Mouse (Mus musculus) heart, embryonic 12.5 days (tissue): ENCODE measurements around the gene Wdfy2. TPM values are rescaled to one million over a fixed set of nuclear protein-coding genes. Genes with fewer than 3 reads are reported as not detected.
A peak's percentile ranks its signal among the peaks of the same experiment; 100 is the strongest.

Experiments
- ATAC-seq: fragments of 200-750 bp; cut with Nextera tagmentation; 2 replicates; pipeline ENCODE4 v1.8.0; 2017; ENCODE audit warnings: moderate TSS enrichment, moderate library complexity; ENCODE audit not compliant: insufficient number of reproducible peaks, low FRiP score
- H3K27ac ChIP-seq: fragments of 300-500 bp; sonication (generic); 2 replicates; pipeline ENCODE4 v1.5.1; 2016; ENCODE audit warnings: mild to moderate bottlenecking, moderate library complexity; ENCODE audit not compliant: poor library complexity, severe bottlenecking
- H3K27me3 ChIP-seq: fragments of 300-500 bp; sonication (generic); replicated peaks from 2 replicates; pipeline ENCODE4 v1.6.1; 2016; ENCODE audit warnings: mild to moderate bottlenecking, moderate library complexity
- H3K36me3 ChIP-seq: fragments of 300-500 bp; sonication (generic); 2 replicates; pipeline ENCODE4 v1.6.1; 2016; ENCODE audit warnings: mild to moderate bottlenecking, moderate library complexity
- H3K4me1 ChIP-seq: fragments of 300-500 bp; sonication (generic); replicated peaks from 2 replicates; pipeline ENCODE4 v1.6.1; 2016; ENCODE audit warnings: mild to moderate bottlenecking
- H3K4me2 ChIP-seq: fragments of 300-500 bp; sonication (generic); 2 replicates; pipeline ENCODE4 v1.6.1; 2016; ENCODE audit warnings: mild to moderate bottlenecking, moderate library complexity
- H3K4me3 ChIP-seq: fragments of 300-500 bp; sonication (generic); 2 replicates; pipeline ENCODE4 v1.5.1; 2016; ENCODE audit warnings: mild to moderate bottlenecking
- H3K9ac ChIP-seq: fragments of 300-500 bp; sonication (generic); 2 replicates; pipeline ENCODE4 v1.6.1; 2016; ENCODE audit warnings: mild to moderate bottlenecking, moderate library complexity
- H3K9me3 ChIP-seq: fragments of 300-500 bp; sonication (generic); replicated peaks from 2 replicates; pipeline ENCODE4 v1.6.1; 2016; ENCODE audit warnings: mild to moderate bottlenecking, moderate library complexity
- WGBS: fragments of 180-500 bp; shearing (Covaris S2); methylation state at CpG from one replicate; pipeline ENCODE4 v1.1.7; 2016; 5-methylcytosine and 5-hydroxymethylcytosine counted together
- microRNA-seq: library from miRNA; unstranded; fragments of <30 nt; microRNA quantifications from one replicate; pipeline ENCODE4, GENCODE M21; 2017
- polyA plus RNA-seq: library from polyadenylated mRNA; unstranded; fragments of >200 nt; fragmentation: Nextera tagmentation; extraction: Ambion mirVana; gene quantifications from 2 replicates; pipeline ENCODE4 v1.2.1, GENCODE M21; 2016

Wdfy2 gene
- polyA plus RNA-seq, 1 experiment from 2014 or later: 8.9 TPM

GRCm38 (mm10) chr14:62975046-62975445 lies 137.6 kb downstream of the Wdfy2 start:
- H3K4me2 ChIP-seq: peak overlapping the region; percentile 41
- no peak overlapping the region for H3K4me3 ChIP-seq
- H3K36me3 ChIP-seq: no peaks in the 10 kb centered on the region
- H3K9me3 ChIP-seq: no peaks in the 10 kb centered on the region
- H3K9ac ChIP-seq: no peak overlapping the region
- 13% methylated on average over 5 of the region's 5 CpGs for WGBS
- H3K27me3 ChIP-seq: no peaks in the 10 kb centered on the region; the same call in 1 of the 2 replicates
- H3K4me1 ChIP-seq: no peaks in the 10 kb centered on the region
- ATAC-seq: no peak
- H3K27ac ChIP-seq: no peak overlapping the region

- Histone ChIP-seq H3K9ac (no peak overlapping the region), H3K27ac (no peak overlapping the region), H3K27me3 (no peaks in the 10 kb centered on the region; the same call in 1 of the 2 replicates), H3K9me3 (no peaks in the 10 kb centered on the region), H3K4me3 (no peak overlapping the region), H3K36me3 (no peaks in the 10 kb centered on the region), H3K4me2 (no peak overlapping the region), H3K4me1 (no peaks in the 10 kb centered on the region)
- ATAC-seq: no peak
- WGBS: 68% methylated on average over 1 of the region's 1 CpGs
Measured at GRCm38 (mm10) chr14:62979815-62980214, 142.3 kb downstream of the Wdfy2 start.

GRCm38 (mm10) chr14:62984410-62984809 lies 146.9 kb downstream of the Wdfy2 start, which contains the start of gene Defb48:
Gene Defb48 (minus strand): TSS chr14:62984510.
- H3K27me3 ChIP-seq: no peaks in the 10 kb centered on the region
- 56% methylated on average over 1 of the region's 1 CpGs for WGBS
- H3K4me1 ChIP-seq: no peaks in the 10 kb centered on the region
- no peaks in the 10 kb centered on the region; the same call in 1 of the 2 replicates for H3K9me3 ChIP-seq
- H3K9ac ChIP-seq: no peak within 1 kb of the TSS
- no peak within 1 kb of the TSS for H3K27ac ChIP-seq
- no peak within 1 kb of the TSS for H3K4me2 ChIP-seq
- no peak within 1 kb of the TSS for H3K4me3 ChIP-seq
- no peak for ATAC-seq
- no peaks in the 10 kb centered on the region for H3K36me3 ChIP-seq

GRCm38 (mm10) chr14:62991271-62991670 lies 153.8 kb downstream of the Wdfy2 start:
- Histone ChIP-seq H3K4me2 (no peak overlapping the region), H3K4me1 (peaks cover 7% of the 10 kb centered on the region), H3K9ac (no peak overlapping the region), H3K36me3 (no peaks in the 10 kb centered on the region), H3K4me3 (no peak overlapping the region), H3K27me3 (no peaks in the 10 kb centered on the region), H3K9me3 (no peaks in the 10 kb centered on the region; the same call in 1 of the 2 replicates), H3K27ac (no peak overlapping the region)
- WGBS: 43% methylated on average over 3 of the region's 3 CpGs
- ATAC-seq: no peak; the same call in 1 of the 2 replicates

GRCm38 (mm10) chr14:62991849-62992510 lies 154.5 kb downstream of the Wdfy2 start:
- WGBS: 64% methylated on average over 7 of the region's 7 CpGs
- no peak overlapping the region for H3K4me2 ChIP-seq
- no peaks in the 10 kb centered on the region; the same call in 1 of the 2 replicates for H3K9me3 ChIP-seq
- no peak for ATAC-seq
- no peak overlapping the region for H3K9ac ChIP-seq
- no peaks in the 10 kb centered on the region for H3K27me3 ChIP-seq
- H3K36me3 ChIP-seq: no peaks in the 10 kb centered on the region
- H3K4me3 ChIP-seq: no peak overlapping the region
- peaks cover 7% of the 10 kb centered on the region for H3K4me1 ChIP-seq
- H3K27ac ChIP-seq: no peak overlapping the region

- H3K27ac ChIP-seq: no peak within 1 kb of the TSS
- no peaks in the 10 kb centered on the region for H3K36me3 ChIP-seq
- 86% methylated on average over 8 of the region's 8 CpGs for WGBS
- H3K4me1 ChIP-seq: peaks cover 7% of the 10 kb centered on the region
- no peak within 1 kb of the TSS for H3K4me2 ChIP-seq
- ATAC-seq: no peak
- H3K9me3 ChIP-seq: no peaks in the 10 kb centered on the region
- no peak within 1 kb of the TSS for H3K9ac ChIP-seq
- H3K4me3 ChIP-seq: no peak within 1 kb of the TSS
- H3K27me3 ChIP-seq: peaks cover 7% of the 10 kb centered on the region; the same call in 1 of the 2 replicates
Measured at GRCm38 (mm10) chr14:62997777-62998176, 160.3 kb downstream of the Wdfy2 start, which contains the start of gene Defb47. Gene Defb47 (plus strand): TSS chr14:62998077.

GRCm38 (mm10) chr14:62998977-62999376 lies 161.5 kb downstream of the Wdfy2 start:
- Histone ChIP-seq H3K4me2 (no peak overlapping the region), H3K9ac (no peak overlapping the region), H3K27me3 (peaks cover 7% of the 10 kb centered on the region; the same call in 1 of the 2 replicates), H3K36me3 (no peaks in the 10 kb centered on the region), H3K9me3 (no peaks in the 10 kb centered on the region), H3K27ac (no peak overlapping the region), H3K4me3 (no peak overlapping the region), H3K4me1 (peaks cover 12% of the 10 kb centered on the region)
- 82% methylated on average over 4 of the region's 4 CpGs for WGBS
- ATAC-seq: no peak

- H3K9ac ChIP-seq: no peak overlapping the region
- H3K4me2 ChIP-seq: no peak overlapping the region
- H3K9me3 ChIP-seq: no peaks in the 10 kb centered on the region
- H3K27ac ChIP-seq: no peak overlapping the region
- peaks cover 7% of the 10 kb centered on the region; the same call in 1 of the 2 replicates for H3K27me3 ChIP-seq
- H3K4me1 ChIP-seq: peaks cover 12% of the 10 kb centered on the region
- WGBS: 34% methylated on average over 2 of the region's 2 CpGs
- no peak for ATAC-seq
- no peak overlapping the region for H3K4me3 ChIP-seq
- no peaks in the 10 kb centered on the region for H3K36me3 ChIP-seq
Measured at GRCm38 (mm10) chr14:63002588-63002987, 165.1 kb downstream of the Wdfy2 start.

Small RNA genes lying within 50 kb of the gene (microRNA-seq; reads per million reads assigned to microRNA genes)
- gene Mir6541 (not detected), gene Mir8098 (1.4 reads per million)

Other genes starting within 250 kb of the Wdfy2 start
- 0.27 TPM in 1 of 2 replicates, not detected in the other for gene Serpine3, start 174.0 kb upstream of the Wdfy2 start, polyA plus RNA-seq
- gene Ints6, start 76.5 kb upstream of the Wdfy2 start, polyA plus RNA-seq: 22.9 and 31.4 TPM in 2 replicates
- gene Defb48, start 146.8 kb downstream of the Wdfy2 start, polyA plus RNA-seq: not detected in 2 replicates
- not detected in 2 replicates for gene Defb47, start 160.4 kb downstream of the Wdfy2 start, polyA plus RNA-seq
- not detected in 2 replicates for gene Defb43, start 174.1 kb downstream of the Wdfy2 start, polyA plus RNA-seq
- gene Defb42, start 209.3 kb downstream of the Wdfy2 start, polyA plus RNA-seq: 3.8 and 4.7 TPM in 2 replicates
- not detected in 2 replicates for gene Defb30, start 212.3 kb downstream of the Wdfy2 start, polyA plus RNA-seq